Mouse (Mus musculus): ENCODE results near the gene Epha1. TPM values are rescaled to one million over a fixed set of nuclear protein-coding genes. Genes with fewer than 3 reads are reported as not detected.

The Epha1 gene
- polyA plus RNA-seq, 1 experiment from 2014 or later = 0.94 TPM

DNA sequence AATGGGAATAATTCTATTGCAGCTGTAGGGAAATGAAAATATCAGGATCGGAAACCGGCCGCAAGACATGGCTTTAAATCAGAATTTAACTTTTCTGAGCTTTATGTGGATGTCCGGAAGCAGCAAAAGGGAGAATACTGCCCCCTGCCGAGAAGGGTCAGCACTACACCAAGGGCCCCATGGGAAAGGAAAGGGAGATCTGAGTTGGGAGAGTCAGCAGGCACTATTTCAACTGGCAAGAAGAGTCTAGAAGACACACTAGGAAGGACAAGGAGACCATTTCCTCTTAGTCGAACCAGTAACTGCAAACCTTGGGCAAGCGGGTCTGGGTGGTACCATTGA, 47.8 kb downstream of the Epha1 start:
- peak overlapping the region; percentile 90 for H3K27ac ChIP-seq (ENCODE audit: low read length)
- ATAC-seq = peak; percentile 6; the same call in 1 of the 2 replicates
- no peaks in the 10 kb centered on the region for H3K9me3 ChIP-seq (replicated peaks; ENCODE audit: control insufficient read depth, low read length, poor library complexity, severe bottlenecking)
- peak overlapping the region; percentile 94 for H3K9ac ChIP-seq (ENCODE audit: low read depth, low read length)
- 3% methylated on average over 7 of the region's 7 CpGs for WGBS
- no peaks in the 10 kb centered on the region for H3K36me3 ChIP-seq (ENCODE audit: control insufficient read depth, insufficient read depth, low read length)
- H3K27me3 ChIP-seq (ENCODE audit: control insufficient read depth, insufficient read depth, low read depth, low read length) = no peaks in the 10 kb centered on the region
- peak overlapping the region; percentile 73 for H3K4me2 ChIP-seq (ENCODE audit: low read length)
- peaks cover 15% of the 10 kb centered on the region for H3K4me1 ChIP-seq (ENCODE audit: control insufficient read depth, insufficient read depth, low read length)
- peak overlapping the region; percentile 73 for H3K4me3 ChIP-seq (ENCODE audit: low read depth, low read length)

DNA sequence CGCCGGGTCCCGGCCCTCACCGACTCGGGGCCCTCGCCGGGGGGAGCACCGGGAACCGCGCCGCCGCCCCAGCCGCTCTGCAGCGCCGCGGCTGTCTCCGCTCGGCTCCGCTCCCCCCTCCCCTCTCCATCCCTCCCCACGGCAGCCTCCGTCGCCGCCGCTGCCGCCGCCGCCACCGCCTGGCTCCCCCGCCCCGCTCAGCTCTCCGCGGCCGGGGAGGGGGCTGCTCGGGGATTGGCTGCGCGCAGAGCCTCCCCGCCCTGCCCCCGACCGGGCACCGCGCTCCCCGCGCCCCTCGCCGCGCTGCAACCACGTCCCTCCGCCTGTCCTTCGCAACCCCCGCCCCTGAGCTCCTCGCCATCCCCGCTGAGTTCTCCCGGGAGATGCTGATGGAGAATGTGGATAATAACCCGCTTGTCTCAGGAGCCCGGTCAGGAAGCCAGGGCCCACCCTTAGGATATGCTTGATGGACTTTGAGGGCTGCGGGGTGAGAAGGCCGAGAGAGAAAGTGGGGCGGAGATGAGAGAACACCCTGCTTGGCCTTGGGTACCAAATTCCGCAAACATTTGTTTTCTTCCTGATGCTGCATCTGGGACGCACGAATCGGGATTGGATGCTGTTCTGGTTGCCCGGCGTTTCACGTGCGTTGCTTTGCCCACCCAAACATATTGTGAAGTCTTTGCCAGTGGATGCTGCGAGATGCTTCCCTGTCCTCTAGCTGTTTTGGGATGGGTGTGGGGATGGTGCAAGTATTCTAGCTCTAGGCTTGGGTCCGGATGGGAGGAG, 48.4 kb downstream of the Epha1 start, which contains the start of gene Fam131b:
Fam131b (minus strand) TSS at position 162 of the 786 bp plus-strand sequence.
- Histone ChIP-seq H3K4me2 (ENCODE audit: low read length) (peak within 1 kb of the TSS; percentile 73), H3K9ac (ENCODE audit: low read depth, low read length) (peak within 1 kb of the TSS; percentile 94), H3K9me3 (replicated peaks; ENCODE audit: control insufficient read depth, low read length, poor library complexity, severe bottlenecking) (no peaks in the 10 kb centered on the region), H3K4me1 (ENCODE audit: control insufficient read depth, insufficient read depth, low read length) (peaks cover 15% of the 10 kb centered on the region), H3K27ac (ENCODE audit: low read length) (peak within 1 kb of the TSS; percentile 90), H3K36me3 (ENCODE audit: control insufficient read depth, insufficient read depth, low read length) (no peaks in the 10 kb centered on the region), H3K4me3 (ENCODE audit: low read depth, low read length) (peak within 1 kb of the TSS; percentile 73), H3K27me3 (ENCODE audit: control insufficient read depth, insufficient read depth, low read depth, low read length) (no peaks in the 10 kb centered on the region)
- ATAC-seq = peak; percentile 92
- WGBS = under 1% methylated on average over 39 of the region's 68 CpGs

- 0% methylated on average over 30 of the region's 32 CpGs for WGBS
Measured at GRCm38 (mm10) chr6:42324067-42324481, 49.0 kb downstream of the Epha1 start.

GRCm38 (mm10) chr6:42323371-42324066, 49.5 kb downstream of the Epha1 start:
- Histone ChIP-seq H3K36me3 (ENCODE audit: control insufficient read depth, insufficient read depth, low read length) (no peaks in the 10 kb centered on the region), H3K4me1 (ENCODE audit: control insufficient read depth, insufficient read depth, low read length) (peaks cover 15% of the 10 kb centered on the region), H3K9ac (ENCODE audit: low read depth, low read length) (peak overlapping the region; percentile 94), H3K27me3 (ENCODE audit: control insufficient read depth, insufficient read depth, low read depth, low read length) (no peaks in the 10 kb centered on the region), H3K4me3 (ENCODE audit: low read depth, low read length) (peak overlapping the region; percentile 73), H3K27ac (ENCODE audit: low read length) (peak overlapping the region; percentile 90), H3K9me3 (replicated peaks; ENCODE audit: control insufficient read depth, low read length, poor library complexity, severe bottlenecking) (no peaks in the 10 kb centered on the region), H3K4me2 (ENCODE audit: low read length) (peak overlapping the region; percentile 73)
- under 1% methylated on average over 28 of the region's 28 CpGs for WGBS
- ATAC-seq = peak; percentile 44

More at GRCm38 (mm10) chr6:42324067-42324481, 49.0 kb downstream of the Epha1 start:
- Histone ChIP-seq H3K27ac (ENCODE audit: low read length) (peak overlapping the region; percentile 90), H3K27me3 (ENCODE audit: control insufficient read depth, insufficient read depth, low read depth, low read length) (no peaks in the 10 kb centered on the region), H3K36me3 (ENCODE audit: control insufficient read depth, insufficient read depth, low read length) (no peaks in the 10 kb centered on the region), H3K9ac (ENCODE audit: low read depth, low read length) (peak overlapping the region; percentile 94), H3K4me3 (ENCODE audit: low read depth, low read length) (peak overlapping the region; percentile 73), H3K4me2 (ENCODE audit: low read length) (peak overlapping the region; percentile 73), H3K4me1 (ENCODE audit: control insufficient read depth, insufficient read depth, low read length) (peaks cover 15% of the 10 kb centered on the region), H3K9me3 (replicated peaks; ENCODE audit: control insufficient read depth, low read length, poor library complexity, severe bottlenecking) (no peaks in the 10 kb centered on the region)
- ATAC-seq = peak; percentile 81

GRCm38 (mm10) chr6:42318293-42318692, 54.8 kb downstream of the Epha1 start:
- H3K27ac ChIP-seq (ENCODE audit: low read length) = no peak overlapping the region
- no peak overlapping the region for H3K4me2 ChIP-seq (ENCODE audit: low read length)
- H3K9me3 ChIP-seq (replicated peaks; ENCODE audit: control insufficient read depth, low read length, poor library complexity, severe bottlenecking) = no peaks in the 10 kb centered on the region
- H3K4me3 ChIP-seq (ENCODE audit: low read depth, low read length) = no peak overlapping the region
- no peaks in the 10 kb centered on the region for H3K27me3 ChIP-seq (ENCODE audit: control insufficient read depth, insufficient read depth, low read depth, low read length)
- peaks cover 18% of the 10 kb centered on the region for H3K36me3 ChIP-seq (ENCODE audit: control insufficient read depth, insufficient read depth, low read length)
- ATAC-seq = no peak
- peaks cover 11% of the 10 kb centered on the region for H3K4me1 ChIP-seq (ENCODE audit: control insufficient read depth, insufficient read depth, low read length)
- WGBS = 87% methylated on average over 4 of the region's 4 CpGs
- no peak overlapping the region for H3K9ac ChIP-seq (ENCODE audit: low read depth, low read length)

- ATAC-seq = no peak
- Histone ChIP-seq H3K4me3 (ENCODE audit: low read depth, low read length) (no peak overlapping the region), H3K4me1 (ENCODE audit: control insufficient read depth, insufficient read depth, low read length) (no peaks in the 10 kb centered on the region), H3K9ac (ENCODE audit: low read depth, low read length) (no peak overlapping the region), H3K27ac (ENCODE audit: low read length) (no peak overlapping the region), H3K36me3 (ENCODE audit: control insufficient read depth, insufficient read depth, low read length) (peaks cover 21% of the 10 kb centered on the region), H3K4me2 (ENCODE audit: low read length) (no peak overlapping the region), H3K27me3 (ENCODE audit: control insufficient read depth, insufficient read depth, low read depth, low read length) (no peaks in the 10 kb centered on the region), H3K9me3 (replicated peaks; ENCODE audit: control insufficient read depth, low read length, poor library complexity, severe bottlenecking) (no peaks in the 10 kb centered on the region)
- WGBS = 88% methylated on average over 2 of the region's 2 CpGs
Measured at GRCm38 (mm10) chr6:42310427-42311053, 62.5 kb downstream of the Epha1 start.

DNA sequence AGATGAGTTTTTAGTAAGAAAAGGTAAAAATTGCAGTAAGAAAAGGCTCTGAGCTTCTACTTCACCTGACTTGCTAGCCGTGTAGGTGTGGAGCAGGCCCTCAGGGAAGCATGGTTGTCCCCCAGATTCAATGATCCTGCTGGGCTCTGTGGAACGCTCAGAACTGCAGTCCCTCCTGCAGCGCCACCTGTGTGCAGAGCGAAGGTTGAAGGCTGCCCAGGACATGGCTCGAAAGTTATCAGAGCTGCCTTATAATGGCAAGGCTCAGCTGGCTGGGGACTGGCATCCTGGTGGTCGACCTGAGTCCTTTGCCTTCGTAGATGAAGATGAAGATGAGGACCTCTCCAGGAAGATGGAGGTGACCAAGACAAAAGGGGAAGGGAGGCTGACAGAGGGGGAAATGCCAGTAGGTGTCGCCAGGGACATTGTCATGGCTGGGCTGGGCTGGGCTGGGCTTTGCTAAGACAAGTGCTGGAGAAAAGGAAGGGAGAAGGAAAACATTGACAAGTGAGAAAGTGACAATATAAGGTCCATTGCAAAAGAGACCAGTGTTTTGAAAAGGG, 63.2 kb downstream of the Epha1 start:
- WGBS = 51% methylated on average over 8 of the region's 8 CpGs
- H3K27me3 ChIP-seq (ENCODE audit: control insufficient read depth, insufficient read depth, low read depth, low read length) = no peaks in the 10 kb centered on the region
- H3K4me3 ChIP-seq (ENCODE audit: low read depth, low read length) = no peak overlapping the region
- H3K9ac ChIP-seq (ENCODE audit: low read depth, low read length) = no peak overlapping the region
- no peaks in the 10 kb centered on the region for H3K9me3 ChIP-seq (replicated peaks; ENCODE audit: control insufficient read depth, low read length, poor library complexity, severe bottlenecking)
- no peak overlapping the region for H3K4me2 ChIP-seq (ENCODE audit: low read length)
- ATAC-seq = no peak
- no peaks in the 10 kb centered on the region for H3K4me1 ChIP-seq (ENCODE audit: control insufficient read depth, insufficient read depth, low read length)
- H3K36me3 ChIP-seq (ENCODE audit: control insufficient read depth, insufficient read depth, low read length) = peaks cover 21% of the 10 kb centered on the region
- H3K27ac ChIP-seq (ENCODE audit: low read length) = no peak overlapping the region

All from midbrain, embryonic 16.5 days (tissue).